Mouse (Mus musculus): Measurements from ENCODE around the gene Zfp677.
"Not testable (repeated sequence)": the region's sequence is repeated elsewhere in the genome, so short reads cannot be mapped to it uniquely, and the experiment has no call there.

Gene Zfp677

GRCm38 (mm10) chr17:21383391-21384056, at the start of gene Zfp677:
Gene Zfp677 (plus strand): TSS chr17:21383748.
- DNase-seq, result peak; percentile 72

GRCm38 (mm10) chr17:21368018-21368417, 15.5 kb upstream of the Zfp677 start:
- not testable (repeated sequence) for DNase-seq

GRCm38 (mm10) chr17:21369925-21370719, 13.4 kb upstream of the Zfp677 start:
- DNase-seq, result no peak

- DNase-seq, result no peak
These were observed 8.2 kb upstream of the Zfp677 start for GRCm38 (mm10) chr17:21375311-21375710.

GRCm38 (mm10) chr17:21384057-21384411, 486 bp downstream of the Zfp677 start:
- no peak for DNase-seq

GRCm38 (mm10) chr17:21422664-21423599, 39.4 kb downstream of the Zfp677 start, which contains the start of gene Zfp54:
Gene Zfp54 (plus strand): TSS chr17:21423227.
- DNase-seq, result peak; percentile 79

DNA sequence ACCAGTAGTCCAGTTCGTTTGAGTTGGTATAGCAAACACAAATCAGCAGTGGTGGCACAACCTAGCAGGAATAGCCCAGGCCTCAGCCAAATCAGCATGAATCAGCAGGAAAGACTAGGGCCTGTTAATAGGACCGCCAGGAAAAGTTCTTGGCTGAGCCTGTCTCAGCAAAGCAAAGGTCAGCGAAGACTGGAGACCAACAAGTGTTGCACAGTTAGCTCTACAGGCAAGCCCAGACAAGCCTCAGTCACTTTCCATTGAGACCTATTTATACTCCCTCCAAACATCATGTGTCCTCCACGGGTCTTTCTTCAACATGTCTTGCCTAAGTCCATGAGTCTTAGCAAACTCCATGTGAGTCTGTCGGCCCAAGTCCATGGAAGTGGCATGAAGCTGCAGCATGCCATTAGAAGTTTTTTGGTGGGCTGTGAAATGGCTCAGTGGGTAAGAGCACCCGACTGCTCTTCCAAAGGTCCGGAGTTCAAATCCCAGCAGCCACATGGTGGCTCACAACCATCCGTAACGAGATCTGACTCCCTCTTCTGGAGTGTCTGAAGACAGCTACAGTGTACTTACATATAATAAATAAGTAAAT, 55.4 kb downstream of the Zfp677 start:
- not testable (repeated sequence) for DNase-seq

Data from kidney, adult 18-20 months (tissue).